Mouse (Mus musculus): ENCODE data around the gene Nudcd3. TPM values are rescaled to one million over a fixed set of nuclear protein-coding genes. Genes with fewer than 3 reads are reported as not detected.

Nudcd3 gene
- total and polyA plus RNA-seq, 3 experiments = 33.3 to 50.5 TPM; not detected in 1

GRCm38 (mm10) chr11:6165391-6166081, 34.7 kb downstream of the Nudcd3 start:
- Histone ChIP-seq H3K27ac (ENCODE audit: control insufficient read depth, low read depth, low read length) (no peak overlapping the region), H3K4me3 (ENCODE audit: control insufficient read depth in 1 of 2, insufficient read depth in 1 of 2, low read depth in 2 of 2, low read length in 2 of 2) (no peak overlapping the region), H3K27me3 (ENCODE audit: control insufficient read depth in 1 of 2, insufficient read depth in 2 of 2, low read length in 2 of 2) (no peaks in the 10 kb centered on the region), H3K36me3 (ENCODE audit: control insufficient read depth in 1 of 2, insufficient read depth in 2 of 2, low read length in 2 of 2) (peaks cover 0 to 5% of the 10 kb centered on the region in 2 experiments; a peak in 2 of 4 replicates), H3K4me1 (ENCODE audit: control insufficient read depth in 1 of 2, insufficient read depth in 2 of 2, low read length in 2 of 2) (no peaks in the 10 kb centered on the region), H3K79me2 (ENCODE audit: control insufficient read depth, insufficient read depth, low read length, poor library complexity) (peaks cover 25% of the 10 kb centered on the region), H3K9ac (ENCODE audit: control insufficient read depth, low read depth, low read length, poor library complexity, severe bottlenecking) (no peak overlapping the region), H3K9me3 (replicated peaks; ENCODE audit: insufficient read depth, low read length) (no peaks in the 10 kb centered on the region)
- TF ChIP-seq POLR2AphosphoS5 (IDR thresholded peaks at IDR 0.05; ENCODE audit: borderline replicate concordance, low read depth, low read length) (no peak), TCF12 (IDR thresholded peaks at IDR 0.05; ENCODE audit: low read depth, low read length) (no peak), TBP (IDR thresholded peaks at IDR 0.05; ENCODE audit: low read depth, low read length) (no peak), JUND (IDR thresholded peaks at IDR 0.05; ENCODE audit: low read depth, low read length) (no peak), SIN3A (IDR thresholded peaks at IDR 0.05; ENCODE audit: low read length) (no peak), CTCF (IDR thresholded peaks at IDR 0.05 in 2 of 3, conservative IDR thresholded peaks at IDR 0.05 in 1 of 3; ENCODE audit: control insufficient read depth in 1 of 3, insufficient read depth in 1 of 3, low read depth in 2 of 3, low read length in 3 of 3, poor library complexity in 1 of 3, severe bottlenecking in 1 of 3) (no peak), RAD21 (IDR thresholded peaks at IDR 0.05; ENCODE audit: low read depth, low read length) (no peak), KAT2A (conservative IDR thresholded peaks at IDR 0.05; ENCODE audit: low read depth, low read length) (no peak), HCFC1 (IDR thresholded peaks at IDR 0.05; ENCODE audit: low read depth, low read length) (no peak), MEF2A (IDR thresholded peaks at IDR 0.05; ENCODE audit: extremely low read depth, insufficient replicate concordance, low read depth, low read length, poor library complexity, severe bottlenecking) (no peak), GATA1 (IDR thresholded peaks at IDR 0.05; ENCODE audit: low read depth, low read length) (no peak), NELFE (IDR thresholded peaks at IDR 0.05; ENCODE audit: low read depth, low read length) (no peak), MAX (IDR thresholded peaks at IDR 0.05; ENCODE audit: low read length) (no peak), CHD1 (IDR thresholded peaks at IDR 0.05; ENCODE audit: low read depth, low read length) (no peak), ELF1 (IDR thresholded peaks at IDR 0.05; ENCODE audit: low read depth, low read length) (no peak), ZNF384 (IDR thresholded peaks at IDR 0.05; ENCODE audit: low read depth, low read length) (no peak), POLR2AphosphoS2 (IDR thresholded peaks at IDR 0.05; ENCODE audit: low read length) (no peak), ZKSCAN1 (IDR thresholded peaks at IDR 0.05; ENCODE audit: low read depth, low read length) (no peak), CHD2 (IDR thresholded peaks at IDR 0.05; ENCODE audit: low read length) (no peak), USF1 (IDR thresholded peaks at IDR 0.05; ENCODE audit: low read depth, low read length) (no peak)
- DNase-seq (ENCODE audit: low read depth, low spot score) = no peak

GRCm38 (mm10) chr11:6164781-6165180, 35.4 kb downstream of the Nudcd3 start:
- Histone ChIP-seq H3K27me3 (ENCODE audit: control insufficient read depth in 1 of 2, insufficient read depth in 2 of 2, low read length in 2 of 2) (no peaks in the 10 kb centered on the region), H3K27ac (ENCODE audit: control insufficient read depth, low read depth, low read length) (no peak overlapping the region), H3K36me3 (ENCODE audit: control insufficient read depth in 1 of 2, insufficient read depth in 2 of 2, low read length in 2 of 2) (peaks cover 0 to 5% of the 10 kb centered on the region in 2 experiments; a peak in 2 of 4 replicates), H3K9me3 (replicated peaks; ENCODE audit: insufficient read depth, low read length) (no peaks in the 10 kb centered on the region), H3K9ac (ENCODE audit: control insufficient read depth, low read depth, low read length, poor library complexity, severe bottlenecking) (no peak overlapping the region), H3K4me1 (ENCODE audit: control insufficient read depth in 1 of 2, insufficient read depth in 2 of 2, low read length in 2 of 2) (no peaks in the 10 kb centered on the region), H3K4me3 (ENCODE audit: control insufficient read depth in 1 of 2, insufficient read depth in 1 of 2, low read depth in 2 of 2, low read length in 2 of 2) (no peak overlapping the region), H3K79me2 (ENCODE audit: control insufficient read depth, insufficient read depth, low read length, poor library complexity) (peaks cover 24% of the 10 kb centered on the region)
- no peak for DNase-seq (ENCODE audit: low read depth, low spot score)
- TF ChIP-seq TCF12 (IDR thresholded peaks at IDR 0.05; ENCODE audit: low read depth, low read length) (no peak), NELFE (IDR thresholded peaks at IDR 0.05; ENCODE audit: low read depth, low read length) (no peak), UBTF (IDR thresholded peaks at IDR 0.05; ENCODE audit: borderline replicate concordance, insufficient read depth, low read depth, low read length) (no peak), POLR2AphosphoS2 (IDR thresholded peaks at IDR 0.05; ENCODE audit: low read length) (no peak), MAX (IDR thresholded peaks at IDR 0.05; ENCODE audit: low read length) (no peak), E2F4 (IDR thresholded peaks at IDR 0.05; ENCODE audit: borderline replicate concordance, low read depth, low read length) (no peak), CHD1 (IDR thresholded peaks at IDR 0.05; ENCODE audit: low read depth, low read length) (no peak), GABPA (IDR thresholded peaks at IDR 0.05; ENCODE audit: low read depth, low read length) (no peak), USF1 (IDR thresholded peaks at IDR 0.05; ENCODE audit: low read depth, low read length) (no peak), MEF2A (IDR thresholded peaks at IDR 0.05; ENCODE audit: extremely low read depth, insufficient replicate concordance, low read depth, low read length, poor library complexity, severe bottlenecking) (no peak), USF2 (IDR thresholded peaks at IDR 0.05; ENCODE audit: borderline replicate concordance in 1 of 2, insufficient read depth in 1 of 2, low read depth in 1 of 2, low read length in 2 of 2) (no peak), ZNF384 (IDR thresholded peaks at IDR 0.05; ENCODE audit: low read depth, low read length) (no peak)

All from MEL (cell line).